Mouse (Mus musculus) liver, postnatal 0 days (tissue): ENCODE data around the gene St8sia4.

ENCODE experiments used
- CTCF ChIP-seq: sonication (generic); IDR thresholded peaks from 2 replicates; pipeline ENCODE4 v1.5.1; 2016; ENCODE audit warnings: antibody characterized with exemption, low read depth
- EP300 ChIP-seq: IDR thresholded peaks from 2 replicates; pipeline ENCODE4 v1.6.1; 2016; ENCODE audit warnings: antibody characterized with exemption, low read depth, mild to moderate bottlenecking

DNA sequence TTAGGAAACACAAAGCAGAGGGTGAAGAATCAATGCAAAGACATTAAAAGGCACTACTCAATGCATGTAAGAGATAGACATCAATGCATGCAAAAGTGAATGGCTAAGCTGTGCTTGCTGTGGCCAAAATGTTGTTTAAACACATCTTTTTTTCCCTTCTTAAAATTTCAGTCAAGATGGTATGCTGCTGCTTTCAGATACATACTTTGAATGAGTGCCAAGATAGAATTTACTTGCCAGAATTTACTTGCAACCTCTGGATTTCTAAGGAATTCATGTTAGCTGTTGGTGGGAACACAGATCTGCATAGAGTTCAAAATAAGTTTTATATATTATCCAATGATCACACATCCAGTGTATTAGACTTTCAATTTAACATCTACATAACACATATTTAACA lies 77.9 kb downstream of the St8sia4 start:
- TF ChIP-seq EP300 (no peak), CTCF (no peak)
